Mouse (Mus musculus) midbrain, embryonic 14.5 days (tissue): ENCODE measurements around the gene Selenom. TPM values are rescaled to one million over a fixed set of nuclear protein-coding genes. Genes with fewer than 3 reads are reported as not detected.

ENCODE experiments used
- ATAC-seq: fragments of 200-750 bp; cut with Nextera tagmentation; 2 replicates; pipeline ENCODE4 v1.8.0; 2017; ENCODE audit warnings: moderate number of reproducible peaks, moderate library complexity; ENCODE audit not compliant: low FRiP score, low TSS enrichment
- DNase-seq: peaks from one replicate; pipeline ENCODE4 v3.0.0-alpha.2; 2015
- H3K27ac ChIP-seq: fragments of 300-500 bp; sonication (generic); replicated peaks from 2 replicates; pipeline ENCODE4 v1.5.1; 2014; ENCODE audit warnings: mild to moderate bottlenecking, low read depth, low read length, moderate library complexity
- H3K27me3 ChIP-seq: fragments of 300-500 bp; sonication (generic); 2 replicates; pipeline ENCODE4 v1.6.1; 2014; ENCODE audit warnings: low read length, control low read depth, mixed read lengths; ENCODE audit not compliant: control insufficient read depth, insufficient read depth
- H3K36me3 ChIP-seq: fragments of 300-500 bp; sonication (generic); 2 replicates; pipeline ENCODE4 v1.6.1; 2014; ENCODE audit warnings: low read length, control low read depth; ENCODE audit not compliant: control insufficient read depth, insufficient read depth
- H3K4me1 ChIP-seq: fragments of 300-500 bp; sonication (generic); 2 replicates; pipeline ENCODE4 v1.6.1; 2014; ENCODE audit warnings: mild to moderate bottlenecking, antibody characterized with exemption, low read length, control low read depth; ENCODE audit not compliant: control insufficient read depth, insufficient read depth
- H3K4me2 ChIP-seq: fragments of 300-500 bp; sonication (generic); 2 replicates; pipeline ENCODE4 v1.6.1; 2014; ENCODE audit warnings: mild to moderate bottlenecking, low read length, moderate library complexity
- H3K4me3 ChIP-seq: fragments of 300-500 bp; sonication (generic); replicated peaks from 2 replicates; pipeline ENCODE4 v1.5.1; 2014; ENCODE audit warnings: low read depth, low read length
- H3K9ac ChIP-seq: fragments of 300-500 bp; sonication (generic); replicated peaks from 2 replicates; pipeline ENCODE4 v1.6.1; 2014; ENCODE audit warnings: mild to moderate bottlenecking, low read length, moderate library complexity
- H3K9me3 ChIP-seq: fragments of 300-500 bp; sonication (generic); 2 replicates; pipeline ENCODE4 v1.6.1; 2016; ENCODE audit warnings: low read length, control low read depth, mixed read lengths; ENCODE audit not compliant: control insufficient read depth
- WGBS: fragments of 180-500 bp; shearing (Covaris S2); extraction: QIAGEN DNeasy Blood & Tissue Kit; methylation state at CpG from one replicate; pipeline ENCODE4 v1.1.7; 2014; 5-methylcytosine and 5-hydroxymethylcytosine counted together
- polyA plus RNA-seq: library from polyadenylated mRNA; unstranded; fragments of >200 nt; fragmentation: Nextera tagmentation; extraction: Ambion mirVana; gene quantifications from 2 replicates; pipeline ENCODE4 v1.2.1, GENCODE M21; 2014

Gene Selenom
- polyA plus RNA-seq: 48.5 and 76.5 TPM in 2 replicates

- WGBS: 0% methylated on average over 26 of the region's 26 CpGs
- peak; percentile 79 for ATAC-seq
- peak within 1 kb of the TSS; percentile 43; the same call in 1 of the 2 replicates for H3K9ac ChIP-seq
- H3K4me2 ChIP-seq: peak within 1 kb of the TSS; percentile 74
- peak; percentile 91 for DNase-seq
- H3K9me3 ChIP-seq: no peaks in the 10 kb centered on the region
- peak within 1 kb of the TSS; percentile 45 for H3K4me3 ChIP-seq
- H3K36me3 ChIP-seq: no peaks in the 10 kb centered on the region
- no peak within 1 kb of the TSS for H3K27ac ChIP-seq
- peaks cover 18% of the 10 kb centered on the region for H3K27me3 ChIP-seq
- H3K4me1 ChIP-seq: peaks cover 11% of the 10 kb centered on the region
Observed at GRCm38 (mm10) chr11:3514529-3515054, at the start of gene Selenom. TSS of gene Selenom (plus strand) at chr11:3514684.

GRCm38 (mm10) chr11:3471448-3471850 is 43.0 kb upstream of the Selenom start:
- no peak for ATAC-seq

GRCm38 (mm10) chr11:3472484-3472883 is 42.0 kb upstream of the Selenom start:
- peak; percentile 94 for DNase-seq
- 25% methylated on average over 1 of the region's 1 CpGs for WGBS
- no peaks in the 10 kb centered on the region for H3K36me3 ChIP-seq
- ATAC-seq: peak; percentile 48; the same call in 1 of the 2 replicates
- no peaks in the 10 kb centered on the region for H3K9me3 ChIP-seq
- no peaks in the 10 kb centered on the region for H3K4me1 ChIP-seq
- H3K9ac ChIP-seq: no peak overlapping the region
- H3K4me2 ChIP-seq: no peak overlapping the region
- H3K4me3 ChIP-seq: no peak overlapping the region
- no peak overlapping the region for H3K27ac ChIP-seq
- H3K27me3 ChIP-seq: no peaks in the 10 kb centered on the region

More at GRCm38 (mm10) chr11:3471448-3471850, 43.0 kb upstream of the Selenom start:
- WGBS: 26% methylated on average over 11 of the region's 11 CpGs
- Histone ChIP-seq H3K4me2 (no peak overlapping the region), H3K4me1 (no peaks in the 10 kb centered on the region), H3K9ac (no peak overlapping the region), H3K27ac (no peak overlapping the region), H3K27me3 (no peaks in the 10 kb centered on the region), H3K9me3 (no peaks in the 10 kb centered on the region), H3K4me3 (no peak overlapping the region), H3K36me3 (no peaks in the 10 kb centered on the region)
- DNase-seq: no peak

- ATAC-seq (no peak), DNase-seq (no peak)
- Histone ChIP-seq H3K4me3 (no peak overlapping the region), H3K27me3 (no peaks in the 10 kb centered on the region), H3K4me2 (no peak overlapping the region), H3K9me3 (no peaks in the 10 kb centered on the region), H3K4me1 (no peaks in the 10 kb centered on the region), H3K36me3 (no peaks in the 10 kb centered on the region), H3K27ac (no peak overlapping the region), H3K9ac (no peak overlapping the region)
- 93% methylated on average over 7 of the region's 7 CpGs for WGBS
Observed at GRCm38 (mm10) chr11:3474480-3475115, 39.9 kb upstream of the Selenom start.

- DNase-seq (no peak), ATAC-seq (no peak)
- Histone ChIP-seq H3K36me3 (no peaks in the 10 kb centered on the region), H3K9me3 (no peaks in the 10 kb centered on the region), H3K4me1 (no peaks in the 10 kb centered on the region), H3K4me2 (no peak overlapping the region), H3K4me3 (no peak overlapping the region), H3K27ac (no peak overlapping the region), H3K27me3 (no peaks in the 10 kb centered on the region), H3K9ac (no peak overlapping the region)
Observed at GRCm38 (mm10) chr11:3475489-3475888, 39.0 kb upstream of the Selenom start.

GRCm38 (mm10) chr11:3483980-3484642 is 30.4 kb upstream of the Selenom start:
- Histone ChIP-seq H3K36me3 (no peaks in the 10 kb centered on the region), H3K27me3 (no peaks in the 10 kb centered on the region), H3K4me2 (no peak overlapping the region), H3K4me1 (no peaks in the 10 kb centered on the region), H3K4me3 (no peak overlapping the region), H3K27ac (no peak overlapping the region), H3K9me3 (no peaks in the 10 kb centered on the region), H3K9ac (no peak overlapping the region)
- ATAC-seq: no peak
- peak; percentile 14 for DNase-seq
- 67% methylated on average over 11 of the region's 11 CpGs for WGBS

- no peaks in the 10 kb centered on the region for H3K36me3 ChIP-seq
- ATAC-seq (no peak), DNase-seq (no peak)
- H3K27ac ChIP-seq: no peak overlapping the region
- no peak overlapping the region for H3K9ac ChIP-seq
- no peak overlapping the region for H3K4me2 ChIP-seq
- no peaks in the 10 kb centered on the region for H3K9me3 ChIP-seq
- no peak overlapping the region for H3K4me3 ChIP-seq
- WGBS: 78% methylated on average over 7 of the region's 7 CpGs
- no peaks in the 10 kb centered on the region for H3K4me1 ChIP-seq
- H3K27me3 ChIP-seq: no peaks in the 10 kb centered on the region
Observed at GRCm38 (mm10) chr11:3486349-3486748, 28.1 kb upstream of the Selenom start.

GRCm38 (mm10) chr11:3487952-3488570 is 26.4 kb upstream of the Selenom start, which contains the start of gene Pla2g3:
TSS of gene Pla2g3 (plus strand) at chr11:3488284.
- no peak within 1 kb of the TSS for H3K4me3 ChIP-seq
- no peak for ATAC-seq
- H3K9me3 ChIP-seq: no peaks in the 10 kb centered on the region
- no peaks in the 10 kb centered on the region for H3K4me1 ChIP-seq
- H3K4me2 ChIP-seq: no peak within 1 kb of the TSS
- WGBS: 34% methylated on average over 11 of the region's 11 CpGs
- H3K27me3 ChIP-seq: no peaks in the 10 kb centered on the region
- no peak within 1 kb of the TSS for H3K9ac ChIP-seq
- no peaks in the 10 kb centered on the region for H3K36me3 ChIP-seq
- no peak for DNase-seq
- H3K27ac ChIP-seq: no peak within 1 kb of the TSS
